Mouse (Mus musculus) olfactory bulb, adult 2 months (tissue): ENCODE results near the gene Tap1. TPM values are rescaled to one million over a fixed set of nuclear protein-coding genes. Genes with fewer than 3 reads are reported as not detected.
"Not testable (repeated sequence)": the region's sequence is repeated elsewhere in the genome, so short reads cannot be mapped to it uniquely, and the experiment has no call there.

ENCODE experiments used
- H3K27ac ChIP-seq: fragments of 200-500 bp; 2 replicates; pipeline ENCODE4 v1.5.1; 2012; ENCODE audit warnings: low read depth, low read length; ENCODE audit not compliant: insufficient read depth
- H3K4me1 ChIP-seq: fragments of 200-500 bp; 2 replicates; pipeline ENCODE4 v1.6.1; 2012; ENCODE audit warnings: low read length; ENCODE audit not compliant: control insufficient read depth, insufficient read depth
- H3K4me3 ChIP-seq: fragments of 200-500 bp; 2 replicates; pipeline ENCODE4 v1.5.1; 2012; ENCODE audit warnings: mild to moderate bottlenecking, low read depth, low read length, moderate library complexity; ENCODE audit not compliant: insufficient read depth
- CTCF ChIP-seq: fragments of 200-500 bp; IDR thresholded peaks from 2 replicates; pipeline ENCODE4 v1.5.1; 2012; ENCODE audit warnings: low read depth, mild to moderate bottlenecking, low read length, moderate library complexity; ENCODE audit not compliant: insufficient read depth
- POLR2A ChIP-seq: fragments of 200-500 bp; IDR thresholded peaks from 2 replicates; pipeline ENCODE4 v1.6.1; 2012; ENCODE audit warnings: mild to moderate bottlenecking, low read depth, low read length, moderate library complexity; ENCODE audit not compliant: insufficient read depth
- WGBS: fragments of 180-500 bp; shearing (Covaris S2); methylation state at CpG from one replicate; pipeline ENCODE4 v1.1.7; 2018; 5-methylcytosine and 5-hydroxymethylcytosine counted together
- polyA plus RNA-seq: library from polyadenylated mRNA; stranded (reverse); fragments of >200 nt; gene quantifications from 2 replicates; pipeline ENCODE4 v1.2.4, GENCODE M21; 2012; ENCODE audit warnings: low replicate concordance; ENCODE audit not compliant: missing spikeins, insufficient read depth, insufficient read length

Gene Tap1
- not detected in 2 replicates for polyA plus RNA-seq

DNA sequence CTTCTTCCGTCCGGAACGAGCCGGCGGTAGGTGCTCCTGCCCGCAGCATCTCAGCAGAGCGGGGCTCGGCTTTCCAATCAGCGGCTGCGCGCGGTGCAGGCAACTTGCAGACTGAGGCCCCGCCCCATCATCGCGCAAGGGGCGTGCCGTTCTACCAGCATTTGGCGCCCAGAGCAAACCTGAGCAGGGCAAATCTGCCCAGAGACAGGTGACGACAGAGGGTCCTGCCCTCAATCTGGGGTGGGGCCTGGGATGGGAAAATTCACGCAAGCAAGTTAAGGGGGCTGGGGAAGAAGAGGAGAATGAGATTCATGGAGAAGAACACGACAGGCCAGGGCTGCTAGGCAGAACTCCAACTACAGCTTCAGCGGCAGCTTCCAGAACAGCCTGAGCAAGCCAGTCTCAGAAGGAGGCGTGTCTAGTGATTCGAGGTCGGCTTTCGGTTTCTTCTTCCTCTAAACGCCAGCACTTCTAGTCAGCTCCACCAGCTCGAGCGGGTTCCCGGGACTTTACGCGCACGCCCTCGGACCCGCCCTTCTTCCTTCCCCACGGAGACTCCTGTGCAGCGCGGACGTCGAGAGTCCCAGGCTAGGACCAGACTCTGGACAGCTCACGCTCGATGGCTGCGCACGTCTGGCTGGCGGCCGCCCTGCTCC, at the start of gene Tap1, which contains the start of gene Psmb9:
Gene Tap1, plus strand, starts transcription at position 293 of the 656 bp plus-strand sequence.
Gene Psmb9, minus strand, starts transcription at position 504 of the 656 bp plus-strand sequence.
- Histone ChIP-seq H3K4me3 (peak within 1 kb of the TSS; percentile 67), H3K4me1 (peaks cover 20% of the 10 kb centered on the region), H3K27ac (no peak within 1 kb of the TSS)
- under 1% methylated on average over 46 of the region's 46 CpGs for WGBS
- TF ChIP-seq POLR2A = no peak; the same call in 1 of the 2 replicates
- no peak for TF ChIP-seq CTCF

DNA sequence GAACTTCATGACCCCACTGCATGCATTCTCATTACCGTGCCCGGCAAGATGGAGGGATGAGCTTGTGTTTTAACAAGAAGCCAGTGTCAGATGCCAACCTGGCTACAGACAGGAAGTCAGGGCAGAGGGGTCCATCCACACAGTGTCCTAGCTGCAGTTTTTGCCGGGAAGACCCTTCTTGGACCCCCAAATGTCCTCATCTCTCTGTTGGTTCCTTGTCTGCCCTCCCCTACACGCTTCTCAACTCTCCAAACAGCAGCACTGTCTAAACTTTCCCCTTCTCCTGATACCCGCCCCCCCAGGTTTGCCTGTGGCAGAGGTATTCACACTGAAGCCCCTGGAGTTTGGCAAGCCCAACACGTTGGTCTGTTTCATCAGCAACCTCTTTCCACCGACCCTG, 49.8 kb upstream of the Tap1 start:
- no peak for TF ChIP-seq CTCF
- no peak for TF ChIP-seq POLR2A
- no peak overlapping the region for H3K27ac ChIP-seq
- WGBS = 79% methylated on average over 7 of the region's 7 CpGs

DNA sequence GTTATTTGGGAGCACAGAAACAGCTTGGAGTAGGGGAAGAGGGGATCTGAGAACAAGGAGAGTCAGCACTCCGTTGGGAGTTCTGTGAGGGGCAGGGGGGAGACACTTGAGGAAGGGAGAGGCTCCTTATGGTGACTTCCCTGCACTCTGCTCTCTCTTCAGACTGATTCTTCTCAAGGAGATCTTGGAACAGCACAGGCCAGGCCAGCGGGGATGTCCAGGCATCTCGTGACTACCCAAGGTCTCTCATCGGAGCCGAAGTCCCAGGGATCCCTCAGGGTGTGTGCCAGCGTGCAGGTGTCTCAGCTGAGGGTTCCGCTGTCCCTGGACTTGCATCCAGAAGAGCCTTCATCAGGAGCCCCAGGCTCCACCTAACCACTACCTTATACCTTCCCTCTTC, 48.7 kb upstream of the Tap1 start:
- 81% methylated on average over 7 of the region's 7 CpGs for WGBS
- Histone ChIP-seq H3K4me1 (peaks cover 9% of the 10 kb centered on the region), H3K27ac (no peak overlapping the region), H3K4me3 (no peak overlapping the region)
- TF ChIP-seq POLR2A (no peak), CTCF (no peak)

More for the DNA sequence above, 49.8 kb upstream of the Tap1 start:
- Histone ChIP-seq H3K4me1 (peaks cover 9% of the 10 kb centered on the region), H3K4me3 (no peak overlapping the region)

DNA sequence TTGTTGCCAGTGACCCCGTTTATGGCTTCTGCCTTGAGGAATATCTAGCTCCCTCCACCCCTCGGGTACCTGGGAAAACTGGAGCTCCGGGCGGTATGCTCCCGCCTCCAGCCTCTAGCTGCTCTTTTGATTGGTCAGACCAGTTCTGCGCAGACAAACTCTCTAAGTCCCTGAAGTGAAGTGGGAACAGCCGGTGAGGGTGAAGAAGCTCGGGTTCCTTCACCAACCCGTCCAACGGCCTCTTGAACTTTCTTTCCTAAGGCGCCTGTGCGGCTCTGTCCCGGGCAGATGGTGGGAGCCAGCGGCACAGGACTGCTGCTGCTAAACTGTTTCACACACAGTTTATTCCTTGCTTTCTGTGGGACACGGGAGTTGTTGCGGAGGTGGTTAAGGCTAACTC, 47.9 kb upstream of the Tap1 start:
- no peak overlapping the region for H3K4me3 ChIP-seq
- TF ChIP-seq POLR2A (no peak), CTCF (no peak)
- 3% methylated on average over 16 of the region's 16 CpGs for WGBS
- H3K27ac ChIP-seq = no peak overlapping the region
- H3K4me1 ChIP-seq = peaks cover 9% of the 10 kb centered on the region

DNA sequence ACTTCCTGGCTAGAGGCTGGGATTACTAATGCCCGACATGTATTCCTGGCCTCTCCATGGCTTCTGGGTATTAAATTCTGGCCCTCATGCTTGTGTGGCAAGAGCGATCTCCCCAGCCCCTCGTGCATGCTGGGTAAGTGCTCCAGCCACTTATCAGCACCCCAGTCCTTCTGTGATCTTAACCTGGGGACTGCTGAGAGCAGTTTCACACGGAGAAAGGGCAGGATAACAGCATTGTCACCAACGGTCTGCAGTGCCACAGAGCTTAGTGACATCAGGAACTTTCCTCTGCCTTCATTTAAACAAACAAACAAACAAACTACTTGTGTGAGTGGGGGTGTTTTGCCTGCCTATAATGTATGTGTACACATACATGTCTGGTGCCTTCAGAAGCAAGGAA, 47.1 kb upstream of the Tap1 start:
- WGBS = 26% methylated on average over 5 of the region's 5 CpGs
- Histone ChIP-seq H3K4me1 (peaks cover 9% of the 10 kb centered on the region), H3K4me3 (no peak overlapping the region), H3K27ac (no peak overlapping the region)
- TF ChIP-seq CTCF (no peak), POLR2A (no peak)

DNA sequence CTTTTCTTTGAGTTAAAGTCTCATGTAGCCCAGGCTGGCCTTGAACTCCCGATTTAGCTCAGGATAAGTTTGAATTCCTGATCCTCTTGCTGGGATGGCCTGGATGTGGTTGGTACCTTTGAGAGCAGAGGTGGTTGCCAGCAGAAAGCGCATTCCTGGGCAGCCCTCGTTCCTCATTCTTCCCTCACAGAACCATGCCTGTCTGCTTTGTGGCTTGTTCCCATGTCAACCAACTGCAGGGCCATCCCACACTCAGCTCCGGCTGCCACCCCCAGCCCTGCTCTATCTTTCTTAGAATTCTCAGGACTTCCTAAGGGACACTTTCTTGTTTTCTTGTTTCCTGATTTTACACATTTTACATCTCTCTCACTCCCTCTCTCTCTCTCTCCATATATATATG, 45.9 kb upstream of the Tap1 start:
- Histone ChIP-seq H3K4me3 (no peak overlapping the region), H3K4me1 (peaks cover 4% of the 10 kb centered on the region), H3K27ac (no peak overlapping the region)
- no peak for TF ChIP-seq CTCF
- TF ChIP-seq POLR2A = no peak
- WGBS = 52% methylated on average over 4 of the region's 4 CpGs

DNA sequence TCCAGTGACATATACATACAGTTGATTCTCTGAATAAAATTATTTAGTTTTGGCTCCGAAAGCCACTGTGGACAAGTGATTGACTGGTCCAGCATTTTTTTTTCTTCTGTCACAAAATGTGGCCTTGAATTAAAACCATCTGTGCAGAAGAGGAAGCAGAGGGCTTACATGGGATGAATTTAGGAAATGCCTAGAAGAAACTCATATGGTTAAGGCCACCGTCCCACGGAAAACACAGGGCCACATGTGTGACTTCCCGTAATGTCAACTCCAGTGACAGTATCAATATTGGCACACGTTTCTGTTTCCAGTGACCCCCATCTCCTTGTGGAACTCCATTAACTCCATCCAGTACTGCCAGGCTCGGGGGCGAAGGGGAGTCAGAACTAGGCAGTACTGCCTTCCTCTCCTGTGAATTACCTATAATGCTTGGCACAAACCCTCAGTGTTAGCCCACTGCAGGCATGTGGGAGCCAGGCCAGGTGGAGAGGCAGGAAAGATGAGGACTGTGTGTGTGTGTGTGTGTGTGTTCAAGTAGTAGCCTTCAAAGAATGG, 44.8 kb upstream of the Tap1 start:
- WGBS = 80% methylated on average over 7 of the region's 7 CpGs
- H3K4me1 ChIP-seq = peaks cover 4% of the 10 kb centered on the region
- H3K4me3 ChIP-seq = no peak overlapping the region
- no peak for TF ChIP-seq CTCF
- TF ChIP-seq POLR2A = no peak
- no peak overlapping the region for H3K27ac ChIP-seq

DNA sequence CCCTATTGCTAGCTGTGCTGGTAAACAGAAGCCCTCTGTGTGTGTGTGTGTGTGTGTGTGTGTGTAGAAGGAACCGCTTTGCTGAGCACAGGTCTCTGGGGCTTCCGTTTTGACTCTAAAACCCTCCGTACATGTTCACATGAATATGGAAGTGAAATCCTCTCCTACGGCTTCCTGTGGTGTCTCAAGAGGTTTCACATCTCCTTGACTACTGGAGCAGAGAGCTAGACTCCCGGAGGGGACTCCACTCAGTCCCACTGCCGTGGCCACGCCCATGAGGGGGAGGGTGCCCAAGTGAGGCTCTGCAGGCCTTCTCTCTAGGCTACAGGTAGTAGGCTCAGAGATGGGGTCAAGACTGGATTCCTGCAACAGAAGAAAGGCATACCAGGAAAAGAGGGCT, 44.3 kb upstream of the Tap1 start, which contains the start of gene H2-DMb2:
Gene H2-DMb2, plus strand, starts transcription at position 275 of the 400 bp plus-strand sequence.
- Histone ChIP-seq H3K4me3 (no peak within 1 kb of the TSS), H3K4me1 (peaks cover 4% of the 10 kb centered on the region), H3K27ac (no peak within 1 kb of the TSS)
- TF ChIP-seq CTCF (no peak), POLR2A (no peak)
- WGBS = 48% methylated on average over 7 of the region's 7 CpGs

DNA sequence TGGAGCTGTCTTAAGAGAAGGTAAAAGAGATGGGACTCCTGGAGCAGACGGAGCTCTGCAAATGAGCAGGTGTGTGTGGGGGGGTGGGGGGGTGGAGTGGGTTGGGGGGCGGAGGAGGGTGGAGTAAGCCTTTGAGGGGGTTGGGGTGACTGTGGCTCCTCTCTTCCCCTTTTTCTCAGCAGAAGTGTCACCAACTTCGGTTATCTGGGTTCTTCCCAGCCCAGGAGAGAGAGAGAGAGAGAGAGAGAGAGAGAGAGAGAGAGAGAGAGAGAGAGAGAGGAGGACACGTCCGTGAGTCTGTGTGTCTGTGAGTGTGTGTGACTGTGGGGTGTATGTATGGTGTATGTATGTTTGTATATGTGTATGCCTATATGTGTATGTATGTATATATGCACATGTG, 43.9 kb upstream of the Tap1 start:
- Histone ChIP-seq H3K4me3 (no peak overlapping the region), H3K27ac (no peak overlapping the region), H3K4me1 (peaks cover 4% of the 10 kb centered on the region)
- TF ChIP-seq POLR2A (no peak), CTCF (no peak)
- WGBS = 57% methylated on average over 5 of the region's 5 CpGs

DNA sequence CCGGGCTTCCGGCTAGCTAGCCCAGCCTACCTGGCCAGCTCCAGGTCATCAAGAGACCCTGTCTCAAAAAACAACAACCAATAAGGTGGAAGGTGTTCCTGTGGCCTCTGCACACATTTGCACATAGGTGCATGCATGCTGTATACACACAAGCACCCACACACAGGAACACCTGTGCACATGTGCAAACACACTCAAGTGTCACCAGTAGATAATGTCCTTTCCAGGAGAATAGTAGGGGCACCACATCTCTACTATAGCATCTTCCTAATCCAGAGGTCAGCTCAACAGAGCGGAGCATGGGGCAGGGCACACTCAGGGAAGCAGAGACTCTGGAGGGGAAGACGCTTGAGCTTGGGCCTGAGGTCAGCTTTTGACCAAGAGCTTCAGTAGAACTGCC, 43.1 kb upstream of the Tap1 start:
- not testable (repeated sequence) for H3K4me3 ChIP-seq, H3K27ac ChIP-seq, H3K4me1 ChIP-seq
- 90% methylated on average over 4 of the region's 4 CpGs for WGBS
